Mouse (Mus musculus): Measurements from ENCODE around the gene Dhps.

Gene Dhps

GRCm38 (mm10) chr8:85071514-85072281, at the start of gene Dhps:
Gene Dhps, plus strand, starts transcription at chr8:85071757.
- peak; percentile 89 for DNase-seq

- DNase-seq = no peak
Observed at GRCm38 (mm10) chr8:85023846-85024245, 47.7 kb upstream of the Dhps start.

- peak; percentile 77 for DNase-seq
Observed at GRCm38 (mm10) chr8:85025098-85025932, 46.2 kb upstream of the Dhps start, which contains the start of gene Asna1. Gene Asna1, minus strand, starts transcription at chr8:85025281.

GRCm38 (mm10) chr8:85026670-85027515, 44.7 kb upstream of the Dhps start, which contains the start of gene Trir:
Gene Trir, plus strand, starts transcription at chr8:85026823.
- DNase-seq = peak; percentile 94

- DNase-seq = no peak
Observed at GRCm38 (mm10) chr8:85027516-85027855, 44.1 kb upstream of the Dhps start.

GRCm38 (mm10) chr8:85027922-85028321, 43.6 kb upstream of the Dhps start:
- no peak for DNase-seq

- no peak for DNase-seq
Observed at GRCm38 (mm10) chr8:85029271-85029670, 42.3 kb upstream of the Dhps start.

- DNase-seq = no peak
Observed at GRCm38 (mm10) chr8:85032622-85033311, 38.8 kb upstream of the Dhps start.

GRCm38 (mm10) chr8:85033867-85034266, 37.7 kb upstream of the Dhps start:
- DNase-seq = no peak

- peak; percentile 51 for DNase-seq
Observed at GRCm38 (mm10) chr8:85034764-85035163, 36.8 kb upstream of the Dhps start.

- DNase-seq = no peak
Observed at GRCm38 (mm10) chr8:85035165-85035727, 36.3 kb upstream of the Dhps start.

- DNase-seq = no peak
Observed at GRCm38 (mm10) chr8:85035728-85036310, 35.7 kb upstream of the Dhps start.

GRCm38 (mm10) chr8:85036381-85036717, 35.2 kb upstream of the Dhps start:
- no peak for DNase-seq

GRCm38 (mm10) chr8:85036718-85037365, 34.7 kb upstream of the Dhps start, which contains the start of gene Tnpo2:
Gene Tnpo2, plus strand, starts transcription at chr8:85036915.
- peak; percentile 88 for DNase-seq

- no peak for DNase-seq
Observed at GRCm38 (mm10) chr8:85037366-85037680, 34.2 kb upstream of the Dhps start.

GRCm38 (mm10) chr8:85037681-85038531, 33.7 kb upstream of the Dhps start:
- DNase-seq = peak; percentile 72

- no peak for DNase-seq
Observed at GRCm38 (mm10) chr8:85043619-85044018, 27.9 kb upstream of the Dhps start.

GRCm38 (mm10) chr8:85057367-85057766, 14.2 kb upstream of the Dhps start:
- no peak for DNase-seq

GRCm38 (mm10) chr8:85059879-85060616, 11.5 kb upstream of the Dhps start, which contains the start of gene Fbxw9:
Gene Fbxw9, plus strand, starts transcription at chr8:85060055.
- DNase-seq = peak; percentile 89
